Mouse (Mus musculus): Measurements from ENCODE around the gene Hikeshi. TPM values are rescaled to one million over a fixed set of nuclear protein-coding genes. Genes with fewer than 3 reads are reported as not detected.

Hikeshi gene
- total RNA-seq, 1 experiment, result 127 TPM

- Histone ChIP-seq H3K9ac (ENCODE audit: insufficient read depth, low read depth, low read length, poor library complexity, severe bottlenecking) (no peak overlapping the region; the same call in 1 of the 2 replicates), H3K4me3 (ENCODE audit: insufficient read depth in 1 of 2, low read depth in 1 of 2, low read length in 2 of 2, poor library complexity in 1 of 2, severe bottlenecking in 1 of 2) (peak overlapping the region in 1 of 2 experiments; percentile 27; a peak in 1 of 4 replicates), H3K27ac (ENCODE audit: insufficient read depth, low read depth, low read length, poor library complexity, severe bottlenecking) (peak overlapping the region; percentile 86; the same call in 1 of the 2 replicates), H3K9me3 (ENCODE audit: control insufficient read depth, insufficient read depth, low read depth, low read length) (no peaks in the 10 kb centered on the region), H3K36me3 (ENCODE audit: control insufficient read depth, insufficient read depth, low read length, poor library complexity, severe bottlenecking) (peaks cover 33% of the 10 kb centered on the region), H3K4me1 (ENCODE audit: control insufficient read depth in 2 of 2, insufficient read depth in 2 of 2, low read length in 2 of 2, poor library complexity in 1 of 2) (peaks cover 8 to 13% of the 10 kb centered on the region in 2 experiments; a peak in 3 of 4 replicates)
- TF ChIP-seq MAFK (IDR thresholded peaks at IDR 0.05; ENCODE audit: insufficient read depth, low read depth, low read length), result no peak
- no peak for TF ChIP-seq ZNF384 (IDR thresholded peaks at IDR 0.05; ENCODE audit: low read depth, low read length)
- TF ChIP-seq HCFC1 (IDR thresholded peaks at IDR 0.05; ENCODE audit: borderline replicate concordance, insufficient read depth, low read length), result no peak
- no peak for TF ChIP-seq CHD2 (IDR thresholded peaks at IDR 0.05; ENCODE audit: low read depth, low read length)
- no peak for TF ChIP-seq ZC3H11A (IDR thresholded peaks at IDR 0.05; ENCODE audit: borderline replicate concordance, low read depth, low read length)
- DNase-seq (ENCODE audit: low read depth, low spot score), result peak; percentile 75
- in situ Hi-C loops (cut with MboI; ENCODE audit: low sequenced_read_pairs in 2 of 2, unreplicated experiment in 2 of 2), result no loop called here
Observed at GRCm38 (mm10) chr7:89975571-89975970, 34.6 kb upstream of the Hikeshi start.

DNA sequence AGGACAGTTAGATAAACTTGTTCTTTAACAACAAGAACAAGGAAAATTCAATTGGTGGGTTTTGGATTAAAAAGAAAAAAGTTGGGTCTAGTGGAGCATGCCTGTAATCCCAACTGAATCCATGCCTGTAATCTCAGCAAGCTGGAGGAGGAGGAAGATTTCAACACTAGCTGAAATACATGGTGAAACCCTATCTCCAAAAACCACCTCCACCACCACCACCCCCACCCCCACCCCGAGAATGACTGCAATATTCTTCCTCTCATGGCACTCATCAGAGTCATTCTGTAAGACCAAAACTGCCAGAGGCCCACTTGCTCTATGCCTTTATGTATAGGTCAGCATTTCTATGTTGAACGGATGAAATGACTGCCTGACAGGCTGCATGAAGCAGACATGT is 26.2 kb upstream of the Hikeshi start:
- TF ChIP-seq MAFK (IDR thresholded peaks at IDR 0.05; ENCODE audit: insufficient read depth, low read depth, low read length), result no peak
- TF ChIP-seq ZNF384 (IDR thresholded peaks at IDR 0.05; ENCODE audit: low read depth, low read length), result no peak
- TF ChIP-seq ZC3H11A (IDR thresholded peaks at IDR 0.05; ENCODE audit: borderline replicate concordance, low read depth, low read length), result no peak
- TF ChIP-seq HCFC1 (IDR thresholded peaks at IDR 0.05; ENCODE audit: borderline replicate concordance, insufficient read depth, low read length), result no peak
- no peak for TF ChIP-seq CHD2 (IDR thresholded peaks at IDR 0.05; ENCODE audit: low read depth, low read length)
- H3K27ac ChIP-seq (ENCODE audit: insufficient read depth, low read depth, low read length, poor library complexity, severe bottlenecking), result no peak overlapping the region
- no peaks in the 10 kb centered on the region for H3K4me1 ChIP-seq (ENCODE audit: control insufficient read depth in 2 of 2, insufficient read depth in 2 of 2, low read length in 2 of 2, poor library complexity in 1 of 2)
- peaks cover 54% of the 10 kb centered on the region for H3K36me3 ChIP-seq (ENCODE audit: control insufficient read depth, insufficient read depth, low read length, poor library complexity, severe bottlenecking)
- no peak overlapping the region for H3K4me3 ChIP-seq (ENCODE audit: insufficient read depth in 1 of 2, low read depth in 1 of 2, low read length in 2 of 2, poor library complexity in 1 of 2, severe bottlenecking in 1 of 2)
- no peak for DNase-seq (ENCODE audit: low read depth, low spot score)
- H3K9ac ChIP-seq (ENCODE audit: insufficient read depth, low read depth, low read length, poor library complexity, severe bottlenecking), result no peak overlapping the region
- in situ Hi-C loops (cut with MboI; ENCODE audit: low sequenced_read_pairs in 2 of 2, unreplicated experiment in 2 of 2), result loop anchor here in 1 of 2 experiments (25.0 kb wide), 1 partner anchor 470 kb away; the partner anchor contains the start of genes Ccdc89 and Crebzf
- no peaks in the 10 kb centered on the region for H3K9me3 ChIP-seq (ENCODE audit: control insufficient read depth, insufficient read depth, low read depth, low read length)

- Histone ChIP-seq H3K4me1 (ENCODE audit: control insufficient read depth in 2 of 2, insufficient read depth in 2 of 2, low read length in 2 of 2, poor library complexity in 1 of 2) (no peaks in the 10 kb centered on the region), H3K27ac (ENCODE audit: insufficient read depth, low read depth, low read length, poor library complexity, severe bottlenecking) (no peak overlapping the region), H3K9ac (ENCODE audit: insufficient read depth, low read depth, low read length, poor library complexity, severe bottlenecking) (no peak overlapping the region), H3K9me3 (ENCODE audit: control insufficient read depth, insufficient read depth, low read depth, low read length) (no peaks in the 10 kb centered on the region), H3K36me3 (ENCODE audit: control insufficient read depth, insufficient read depth, low read length, poor library complexity, severe bottlenecking) (peaks cover 56% of the 10 kb centered on the region), H3K4me3 (ENCODE audit: insufficient read depth in 1 of 2, low read depth in 1 of 2, low read length in 2 of 2, poor library complexity in 1 of 2, severe bottlenecking in 1 of 2) (no peak overlapping the region)
- no peak for TF ChIP-seq CHD2 (IDR thresholded peaks at IDR 0.05; ENCODE audit: low read depth, low read length)
- no peak for DNase-seq (ENCODE audit: low read depth, low spot score)
- in situ Hi-C loops (cut with MboI; ENCODE audit: low sequenced_read_pairs in 2 of 2, unreplicated experiment in 2 of 2), result loop anchor here in 1 of 2 experiments (25.0 kb wide), 1 partner anchor 471 kb away; the partner anchor contains the start of genes Ccdc89 and Crebzf
Observed at GRCm38 (mm10) chr7:89966771-89967170, 25.8 kb upstream of the Hikeshi start.

DNA sequence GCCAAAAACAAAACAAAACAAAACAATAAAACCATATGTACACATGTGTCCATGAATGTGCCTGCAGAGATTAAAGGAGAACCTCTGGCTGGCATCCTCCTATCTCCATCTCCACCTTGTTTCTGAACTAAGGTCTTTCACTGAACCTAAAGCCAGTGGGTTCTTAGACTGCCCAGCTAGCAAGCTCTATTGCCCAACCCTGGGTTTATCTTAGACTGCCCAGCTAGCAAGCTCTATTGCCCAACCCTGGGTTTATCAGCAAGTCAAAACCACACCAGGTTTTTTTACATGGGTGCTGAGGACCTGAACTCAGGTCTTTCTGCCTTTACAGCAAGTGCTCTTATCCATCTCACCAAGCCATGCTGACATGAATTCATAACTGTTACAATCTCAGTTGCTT is 22.1 kb upstream of the Hikeshi start:
- Histone ChIP-seq H3K27ac (ENCODE audit: insufficient read depth, low read depth, low read length, poor library complexity, severe bottlenecking) (no peak overlapping the region), H3K4me3 (ENCODE audit: insufficient read depth in 1 of 2, low read depth in 1 of 2, low read length in 2 of 2, poor library complexity in 1 of 2, severe bottlenecking in 1 of 2) (no peak overlapping the region), H3K9ac (ENCODE audit: insufficient read depth, low read depth, low read length, poor library complexity, severe bottlenecking) (no peak overlapping the region), H3K4me1 (ENCODE audit: control insufficient read depth in 2 of 2, insufficient read depth in 2 of 2, low read length in 2 of 2, poor library complexity in 1 of 2) (no peaks in the 10 kb centered on the region), H3K9me3 (ENCODE audit: control insufficient read depth, insufficient read depth, low read depth, low read length) (no peaks in the 10 kb centered on the region), H3K36me3 (ENCODE audit: control insufficient read depth, insufficient read depth, low read length, poor library complexity, severe bottlenecking) (peaks cover 51% of the 10 kb centered on the region)
- in situ Hi-C loops (cut with MboI; ENCODE audit: low sequenced_read_pairs in 2 of 2, unreplicated experiment in 2 of 2), result loop anchor here in 1 of 2 experiments (25.0 kb wide), 1 partner anchor 474 kb away; the partner anchor contains the start of genes Ccdc89 and Crebzf
- TF ChIP-seq MAFK (IDR thresholded peaks at IDR 0.05; ENCODE audit: insufficient read depth, low read depth, low read length) (no peak), ZC3H11A (IDR thresholded peaks at IDR 0.05; ENCODE audit: borderline replicate concordance, low read depth, low read length) (no peak), HCFC1 (IDR thresholded peaks at IDR 0.05; ENCODE audit: borderline replicate concordance, insufficient read depth, low read length) (no peak), CHD2 (IDR thresholded peaks at IDR 0.05; ENCODE audit: low read depth, low read length) (no peak), ZNF384 (IDR thresholded peaks at IDR 0.05; ENCODE audit: low read depth, low read length) (no peak)
- no peak for DNase-seq (ENCODE audit: low read depth, low spot score)

GRCm38 (mm10) chr7:89957300-89957699 is 16.3 kb upstream of the Hikeshi start:
- Histone ChIP-seq H3K36me3 (ENCODE audit: control insufficient read depth, insufficient read depth, low read length, poor library complexity, severe bottlenecking) (peaks cover 30% of the 10 kb centered on the region), H3K4me1 (ENCODE audit: control insufficient read depth in 2 of 2, insufficient read depth in 2 of 2, low read length in 2 of 2, poor library complexity in 1 of 2) (peaks cover 0 to 3% of the 10 kb centered on the region in 2 experiments; a peak in 1 of 4 replicates), H3K9ac (ENCODE audit: insufficient read depth, low read depth, low read length, poor library complexity, severe bottlenecking) (no peak overlapping the region), H3K9me3 (ENCODE audit: control insufficient read depth, insufficient read depth, low read depth, low read length) (no peaks in the 10 kb centered on the region), H3K4me3 (ENCODE audit: insufficient read depth in 1 of 2, low read depth in 1 of 2, low read length in 2 of 2, poor library complexity in 1 of 2, severe bottlenecking in 1 of 2) (no peak overlapping the region), H3K27ac (ENCODE audit: insufficient read depth, low read depth, low read length, poor library complexity, severe bottlenecking) (no peak overlapping the region)
- in situ Hi-C loops (cut with MboI; ENCODE audit: low sequenced_read_pairs in 2 of 2, unreplicated experiment in 2 of 2), result loop anchor here in 1 of 2 experiments (25.0 kb wide), 1 partner anchor 480 kb away; the partner anchor contains the start of genes Ccdc89 and Crebzf
- TF ChIP-seq CHD2 (IDR thresholded peaks at IDR 0.05; ENCODE audit: low read depth, low read length) (no peak), ZNF384 (IDR thresholded peaks at IDR 0.05; ENCODE audit: low read depth, low read length) (no peak), ZC3H11A (IDR thresholded peaks at IDR 0.05; ENCODE audit: borderline replicate concordance, low read depth, low read length) (no peak), HCFC1 (IDR thresholded peaks at IDR 0.05; ENCODE audit: borderline replicate concordance, insufficient read depth, low read length) (no peak), MAFK (IDR thresholded peaks at IDR 0.05; ENCODE audit: insufficient read depth, low read depth, low read length) (no peak)
- no peak for DNase-seq (ENCODE audit: low read depth, low spot score)

Data from ES-E14 (cell line).